Mouse (Mus musculus): ENCODE results near the gene Cdkn2d. TPM values are rescaled to one million over a fixed set of nuclear protein-coding genes. Genes with fewer than 3 reads are reported as not detected.
A peak's percentile ranks its signal among the peaks of the same experiment; 100 is the strongest.

Cdkn2d gene
- polyA plus RNA-seq, 1 experiment from 2014 or later: 114 TPM

DNA sequence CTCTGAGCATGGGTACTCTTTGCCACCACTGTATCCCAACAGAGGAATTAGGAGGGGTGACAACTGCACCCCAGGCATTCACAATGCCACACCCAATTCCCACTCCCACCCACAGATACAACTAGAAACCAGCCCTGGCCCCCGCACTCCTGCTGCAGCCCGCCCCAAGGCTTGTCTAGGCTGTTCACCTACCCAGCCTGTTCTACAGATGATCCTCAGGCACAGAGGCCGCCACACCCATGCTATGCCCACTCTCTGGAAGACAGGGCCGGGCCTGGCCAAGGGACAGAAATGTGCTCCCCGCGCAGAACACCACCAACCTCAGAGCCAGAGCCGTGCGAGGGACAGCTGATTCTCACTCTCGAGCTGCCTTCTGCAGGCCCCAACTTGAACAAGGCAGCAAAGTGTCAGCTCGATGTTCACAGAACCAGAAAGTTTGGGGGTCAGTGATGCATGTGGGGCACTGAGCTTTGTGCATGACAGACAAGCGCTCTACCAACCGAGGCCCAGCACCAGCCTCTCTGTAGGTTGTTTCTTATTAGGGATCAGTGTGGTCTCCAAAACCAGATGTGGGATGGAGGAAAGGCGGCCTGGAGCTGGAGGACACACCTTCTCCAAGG lies 40.0 kb downstream of the Cdkn2d start:
- Histone ChIP-seq H3K36me3 (no peaks in the 10 kb centered on the region), H3K9me3 (no peaks in the 10 kb centered on the region), H3K4me1 (replicated peaks) (peaks cover 8% of the 10 kb centered on the region), H3K27me3 (peaks cover 69% of the 10 kb centered on the region), H3K9ac (no peak overlapping the region), H3K4me3 (no peak overlapping the region), H3K4me2 (no peak overlapping the region), H3K27ac (replicated peaks) (no peak overlapping the region)
- ATAC-seq (ENCODE audit: low read depth): no peak
- 69% methylated on average over 13 of the region's 13 CpGs for WGBS

- no peak overlapping the region for H3K4me2 ChIP-seq
- no peak overlapping the region for H3K27ac ChIP-seq (replicated peaks)
- no peaks in the 10 kb centered on the region for H3K9me3 ChIP-seq
- no peak for ATAC-seq (ENCODE audit: low read depth)
- H3K27me3 ChIP-seq: peaks cover 76% of the 10 kb centered on the region
- H3K9ac ChIP-seq: no peak overlapping the region
- H3K4me1 ChIP-seq (replicated peaks): peaks cover 8% of the 10 kb centered on the region
- WGBS: 61% methylated on average over 2 of the region's 2 CpGs
- no peaks in the 10 kb centered on the region for H3K36me3 ChIP-seq
- H3K4me3 ChIP-seq: no peak overlapping the region
Measured at GRCm38 (mm10) chr9:21250509-21250908, 40.7 kb downstream of the Cdkn2d start.

DNA sequence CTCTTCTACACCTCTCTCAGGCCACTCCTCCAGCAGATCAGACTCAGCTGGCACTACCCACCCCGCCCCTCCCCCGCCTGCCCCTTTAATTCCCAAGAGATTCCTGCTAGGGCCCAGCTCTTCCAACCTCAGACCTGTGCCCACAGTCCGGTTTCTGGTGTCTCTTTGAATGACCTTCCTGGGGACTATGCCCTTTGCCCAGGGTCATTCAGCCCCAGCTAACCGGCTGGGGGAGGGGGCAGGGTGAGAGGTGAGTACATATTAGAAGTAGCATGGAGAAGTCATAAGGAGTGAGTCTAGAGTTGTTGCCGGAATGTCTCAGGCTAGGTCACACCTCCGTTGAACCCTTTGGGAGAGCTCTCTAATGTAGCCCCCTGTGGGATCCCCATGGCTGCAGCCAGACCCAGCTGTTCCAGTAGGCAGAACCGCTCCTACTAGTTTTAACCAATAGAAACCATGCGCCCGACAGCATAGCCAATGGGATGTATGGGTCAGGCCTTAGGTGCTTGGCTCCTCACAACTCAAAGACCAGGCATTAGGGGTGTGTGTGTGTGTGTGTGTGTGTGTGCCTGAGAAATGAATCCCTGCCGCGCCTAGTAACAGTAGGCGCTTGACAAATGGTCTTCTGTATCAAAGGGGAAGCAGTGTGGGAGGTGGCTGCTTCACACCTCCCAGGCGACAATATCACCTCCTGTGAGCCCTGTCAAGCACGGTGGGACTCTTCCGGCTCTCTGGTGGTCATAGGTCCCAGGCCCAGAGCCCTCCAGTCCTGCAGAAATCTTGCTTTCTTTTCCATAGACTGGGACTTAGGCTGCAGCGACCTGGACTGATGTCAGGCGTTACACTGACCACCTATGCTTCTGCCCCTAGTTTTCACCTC lies 41.3 kb downstream of the Cdkn2d start:
- no peak overlapping the region for H3K4me2 ChIP-seq
- no peak overlapping the region for H3K9ac ChIP-seq
- ATAC-seq (ENCODE audit: low read depth): no peak
- no peaks in the 10 kb centered on the region for H3K36me3 ChIP-seq
- H3K4me3 ChIP-seq: no peak overlapping the region
- H3K4me1 ChIP-seq (replicated peaks): peaks cover 14% of the 10 kb centered on the region
- WGBS: 33% methylated on average over 17 of the region's 17 CpGs
- peaks cover 83% of the 10 kb centered on the region for H3K27me3 ChIP-seq
- no peak overlapping the region for H3K27ac ChIP-seq (replicated peaks)
- no peaks in the 10 kb centered on the region for H3K9me3 ChIP-seq

- no peak for ATAC-seq (ENCODE audit: low read depth)
- peak within 1 kb of the TSS; percentile 21 for H3K4me3 ChIP-seq
- H3K9ac ChIP-seq: no peak within 1 kb of the TSS
- H3K4me2 ChIP-seq: peak within 1 kb of the TSS; percentile 30
- peaks cover 98% of the 10 kb centered on the region for H3K27me3 ChIP-seq
- WGBS: 1% methylated on average over 28 of the region's 30 CpGs
- no peaks in the 10 kb centered on the region for H3K9me3 ChIP-seq
- no peak within 1 kb of the TSS for H3K27ac ChIP-seq (replicated peaks)
- H3K4me1 ChIP-seq (replicated peaks): peaks cover 27% of the 10 kb centered on the region
- H3K36me3 ChIP-seq: no peaks in the 10 kb centered on the region
Measured at GRCm38 (mm10) chr9:21248326-21248725, 42.9 kb downstream of the Cdkn2d start, which contains the start of gene S1pr5. TSS of gene S1pr5 (minus strand) at chr9:21248443.

GRCm38 (mm10) chr9:21246342-21246741 lies 44.9 kb downstream of the Cdkn2d start:
- Histone ChIP-seq H3K4me2 (no peak overlapping the region), H3K36me3 (no peaks in the 10 kb centered on the region), H3K9ac (no peak overlapping the region), H3K4me1 (replicated peaks) (peaks cover 33% of the 10 kb centered on the region), H3K4me3 (no peak overlapping the region), H3K27me3 (peaks cover 98% of the 10 kb centered on the region), H3K9me3 (no peaks in the 10 kb centered on the region), H3K27ac (replicated peaks) (no peak overlapping the region)
- 65% methylated on average over 1 of the region's 1 CpGs for WGBS
- no peak for ATAC-seq (ENCODE audit: low read depth)

- Histone ChIP-seq H3K9ac (peak overlapping the region; percentile 69), H3K9me3 (no peaks in the 10 kb centered on the region), H3K27me3 (peaks cover 86% of the 10 kb centered on the region), H3K27ac (replicated peaks) (peak overlapping the region; percentile 68; the same call in 1 of the 2 replicates), H3K4me3 (peak overlapping the region; percentile 48), H3K4me1 (replicated peaks) (peaks cover 33% of the 10 kb centered on the region), H3K36me3 (no peaks in the 10 kb centered on the region), H3K4me2 (peak overlapping the region; percentile 80)
- WGBS: 2% methylated on average over 16 of the region's 16 CpGs
- ATAC-seq (ENCODE audit: low read depth): no peak
Measured at GRCm38 (mm10) chr9:21245113-21245487, 46.1 kb downstream of the Cdkn2d start.

DNA sequence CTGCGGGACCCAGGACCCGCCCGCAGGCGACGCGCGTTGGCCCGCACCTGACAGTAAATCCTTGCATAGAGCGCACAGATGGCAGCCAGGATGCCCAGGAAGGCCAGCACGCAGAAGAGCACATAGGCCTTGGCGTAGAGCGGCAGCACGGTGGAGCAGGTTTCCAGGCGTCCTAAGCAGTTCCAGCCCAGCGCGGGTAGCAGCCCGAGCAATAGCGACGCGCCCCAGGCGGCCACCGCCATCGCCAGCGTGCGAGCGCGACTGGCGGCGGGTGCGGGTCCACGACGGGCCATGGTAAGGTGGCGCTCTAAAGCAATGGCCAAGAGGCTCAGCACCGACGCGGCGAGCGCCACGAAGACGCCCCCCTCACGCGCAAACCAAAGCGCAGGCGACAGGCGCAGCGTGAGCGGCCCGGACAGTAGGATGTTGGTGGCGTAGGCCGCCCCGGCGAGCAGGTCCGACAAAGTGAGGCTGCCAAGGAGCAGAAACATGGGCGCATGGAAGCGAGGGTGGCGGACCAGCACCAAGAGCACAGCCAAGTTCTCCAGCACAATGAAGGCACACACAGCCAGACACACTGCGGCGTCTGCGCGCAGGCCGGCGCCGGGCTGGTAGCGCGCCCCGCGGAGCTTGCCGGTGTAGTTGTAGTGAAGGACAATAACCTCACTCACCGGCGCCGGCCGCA lies 46.6 kb downstream of the Cdkn2d start:
- Histone ChIP-seq H3K4me2 (peak overlapping the region; percentile 80), H3K9ac (peak overlapping the region; percentile 69), H3K27ac (replicated peaks) (peak overlapping the region; percentile 68), H3K27me3 (peaks cover 80% of the 10 kb centered on the region), H3K4me3 (peak overlapping the region; percentile 48), H3K9me3 (no peaks in the 10 kb centered on the region), H3K36me3 (no peaks in the 10 kb centered on the region), H3K4me1 (replicated peaks) (peaks cover 35% of the 10 kb centered on the region)
- peak; percentile 70; the same call in 1 of the 2 replicates for ATAC-seq (ENCODE audit: low read depth)
- WGBS: under 1% methylated on average over 72 of the region's 72 CpGs

- Histone ChIP-seq H3K4me2 (peak overlapping the region; percentile 80), H3K36me3 (no peaks in the 10 kb centered on the region), H3K4me3 (peak overlapping the region; percentile 48), H3K9ac (peak overlapping the region; percentile 69), H3K9me3 (no peaks in the 10 kb centered on the region), H3K27ac (replicated peaks) (peak overlapping the region; percentile 68), H3K4me1 (replicated peaks) (peaks cover 40% of the 10 kb centered on the region), H3K27me3 (peaks cover 74% of the 10 kb centered on the region)
- ATAC-seq (ENCODE audit: low read depth): no peak
- 5% methylated on average over 42 of the region's 42 CpGs for WGBS
Measured at GRCm38 (mm10) chr9:21243826-21244427, 47.3 kb downstream of the Cdkn2d start.

DNA sequence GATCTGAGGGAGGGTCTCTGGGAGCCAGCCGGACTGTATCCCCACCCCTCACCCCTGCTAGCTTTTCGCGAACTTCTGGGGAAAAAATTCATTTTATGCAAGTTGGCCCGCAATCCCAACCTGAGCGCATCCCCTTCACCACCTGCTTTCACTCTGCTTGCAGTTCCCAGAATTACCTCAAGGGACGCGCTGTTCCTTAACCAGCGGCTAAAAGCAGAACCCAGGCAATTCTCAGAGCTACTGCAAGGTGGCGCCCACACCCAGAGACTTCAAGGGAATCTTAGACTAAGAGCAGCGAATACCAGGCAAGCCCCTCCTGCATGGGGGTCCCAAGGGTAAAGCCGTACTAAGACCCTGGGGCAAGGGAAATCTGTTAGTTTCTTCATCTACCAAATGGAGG lies 49.9 kb downstream of the Cdkn2d start:
- no peak for ATAC-seq (ENCODE audit: low read depth)
- Histone ChIP-seq H3K4me2 (no peak overlapping the region), H3K27me3 (peaks cover 49% of the 10 kb centered on the region), H3K9ac (no peak overlapping the region), H3K36me3 (0 out of 2 replicates have a peak, but pooled peaks cover 7% of the 10 kb centered on the region), H3K9me3 (no peaks in the 10 kb centered on the region), H3K27ac (replicated peaks) (no peak overlapping the region), H3K4me3 (no peak overlapping the region), H3K4me1 (replicated peaks) (peaks cover 49% of the 10 kb centered on the region)
- 4% methylated on average over 11 of the region's 11 CpGs for WGBS

DNA sequence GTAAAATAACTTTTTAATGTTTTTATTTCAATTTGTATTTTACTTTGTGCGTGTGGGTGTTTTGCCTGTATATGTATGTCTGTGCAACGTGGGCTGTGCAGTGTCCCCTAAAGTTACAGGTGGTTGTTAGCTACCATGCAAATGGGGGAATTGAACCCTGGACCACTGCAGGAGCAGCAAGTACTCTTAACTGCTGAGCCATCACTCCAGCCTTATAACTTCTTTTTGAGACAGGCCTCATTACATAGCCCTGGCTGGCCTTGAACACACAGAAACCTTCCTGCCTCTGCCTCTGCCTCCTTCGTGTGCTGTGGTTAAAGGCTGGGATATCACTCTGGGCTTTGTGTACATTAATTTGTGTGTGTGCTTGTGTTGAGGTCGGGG lies 51.8 kb downstream of the Cdkn2d start:
- ATAC-seq (ENCODE audit: low read depth): no peak
- no peaks in the 10 kb centered on the region for H3K9me3 ChIP-seq
- H3K4me2 ChIP-seq: peak overlapping the region; percentile 75
- WGBS: 38% methylated on average over 4 of the region's 4 CpGs
- H3K27ac ChIP-seq (replicated peaks): peak overlapping the region; percentile 94; the same call in 1 of the 2 replicates
- peak overlapping the region; percentile 73 for H3K4me3 ChIP-seq
- H3K36me3 ChIP-seq: peaks cover 21% of the 10 kb centered on the region
- peak overlapping the region; percentile 95 for H3K9ac ChIP-seq
- peaks cover 47% of the 10 kb centered on the region for H3K4me1 ChIP-seq (replicated peaks)
- peaks cover 30% of the 10 kb centered on the region for H3K27me3 ChIP-seq

DNA sequence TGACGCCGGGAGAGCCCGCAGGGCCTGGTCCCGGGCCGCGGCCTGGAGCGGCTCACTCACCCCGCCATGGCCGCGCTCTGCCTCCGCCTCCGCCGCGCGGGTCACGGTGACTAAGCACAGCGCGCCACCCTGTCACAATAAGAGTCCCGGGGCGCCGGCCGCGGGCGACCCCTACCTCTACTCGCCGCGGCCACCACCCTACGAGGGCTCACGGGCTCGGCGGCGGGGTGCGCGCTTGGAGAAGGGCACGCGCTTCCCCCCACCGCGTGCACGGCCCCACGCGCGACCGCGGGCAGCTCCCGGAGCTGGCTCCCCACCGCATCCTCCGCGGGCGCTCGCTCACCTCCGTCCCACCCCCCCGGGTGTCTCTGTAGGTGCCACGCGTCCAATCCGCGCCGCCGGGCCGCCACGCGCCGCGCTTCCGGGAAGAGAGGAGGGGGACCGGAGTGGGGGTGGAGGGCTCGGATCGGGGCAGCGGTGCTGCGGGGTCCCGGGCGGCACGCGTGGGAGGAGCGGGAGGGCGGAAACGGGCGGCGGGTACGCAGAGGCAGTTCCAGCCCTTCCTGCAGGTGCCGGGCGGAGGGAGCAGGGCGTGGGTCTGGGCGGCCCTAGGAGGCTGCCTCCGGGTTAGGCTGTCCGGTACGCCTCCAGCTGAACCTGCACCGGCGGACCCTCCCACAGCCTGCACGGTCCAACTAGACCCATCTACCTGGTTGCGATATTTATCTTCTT lies 52.3 kb downstream of the Cdkn2d start, which contains the start of gene Keap1:
Keap1 (minus strand) TSS at position 629 of the 732 bp plus-strand sequence.
- Histone ChIP-seq H3K27me3 (peaks cover 24% of the 10 kb centered on the region), H3K4me1 (replicated peaks) (peaks cover 42% of the 10 kb centered on the region), H3K4me3 (peak within 1 kb of the TSS; percentile 73), H3K4me2 (peak within 1 kb of the TSS; percentile 75), H3K36me3 (peaks cover 27% of the 10 kb centered on the region), H3K9ac (peak within 1 kb of the TSS; percentile 95), H3K9me3 (no peaks in the 10 kb centered on the region), H3K27ac (replicated peaks) (peak within 1 kb of the TSS; percentile 94)
- under 1% methylated on average over 90 of the region's 90 CpGs for WGBS
- ATAC-seq (ENCODE audit: low read depth): peak; percentile 88

Measured in neural tube, embryonic 13.5 days (tissue).